Mouse (Mus musculus) stomach, embryonic 15.5 days (tissue): ENCODE measurements around the gene Cideb. TPM values are rescaled to one million over a fixed set of nuclear protein-coding genes. Genes with fewer than 3 reads are reported as not detected.
"Not testable (repeated sequence)": the region's sequence is repeated elsewhere in the genome, so short reads cannot be mapped to it uniquely, and the experiment has no call there.

ENCODE experiments used
- ATAC-seq: fragments of 200-750 bp; cut with Nextera tagmentation; 2 replicates; pipeline ENCODE4 v1.8.0; 2017; ENCODE audit warnings: low read depth, moderate number of reproducible peaks, moderate TSS enrichment; ENCODE audit not compliant: insufficient read depth, low FRiP score
- H3K27ac ChIP-seq: fragments of 300-500 bp; sonication (generic); 2 replicates; pipeline ENCODE4 v1.5.1; 2015; ENCODE audit warnings: mild to moderate bottlenecking, inconsistent platforms
- H3K27me3 ChIP-seq: fragments of 300-500 bp; sonication (generic); replicated peaks from 2 replicates; pipeline ENCODE4 v1.6.1; 2015; ENCODE audit warnings: inconsistent platforms
- H3K36me3 ChIP-seq: fragments of 300-500 bp; sonication (generic); 2 replicates; pipeline ENCODE4 v1.6.1; 2015; ENCODE audit warnings: inconsistent platforms
- H3K4me1 ChIP-seq: fragments of 300-500 bp; sonication (generic); 2 replicates; pipeline ENCODE4 v1.6.1; 2015; ENCODE audit warnings: inconsistent platforms
- H3K4me2 ChIP-seq: fragments of 300-500 bp; sonication (generic); 2 replicates; pipeline ENCODE4 v1.6.1; 2015; ENCODE audit warnings: mild to moderate bottlenecking, inconsistent platforms
- H3K4me3 ChIP-seq: fragments of 300-500 bp; sonication (generic); replicated peaks from 2 replicates; pipeline ENCODE4 v1.5.1; 2015; ENCODE audit warnings: inconsistent platforms
- H3K9ac ChIP-seq: fragments of 300-500 bp; sonication (generic); 2 replicates; pipeline ENCODE4 v1.6.1; 2015; ENCODE audit warnings: inconsistent platforms
- H3K9me3 ChIP-seq: fragments of 300-500 bp; sonication (generic); 2 replicates; pipeline ENCODE4 v1.6.1; 2016; ENCODE audit warnings: inconsistent platforms
- WGBS: fragments of 180-500 bp; shearing (Covaris S2); methylation state at CpG from one replicate; pipeline ENCODE4 v1.1.7; 2015; 5-methylcytosine and 5-hydroxymethylcytosine counted together
- polyA plus RNA-seq: library from polyadenylated mRNA; unstranded; fragments of >200 nt; fragmentation: Nextera tagmentation; extraction: Ambion mirVana; gene quantifications from 2 replicates; pipeline ENCODE4 v1.2.1, GENCODE M21; 2015

Gene Cideb
- polyA plus RNA-seq, 1 experiment from 2014 or later = 12.9 TPM

GRCm38 (mm10) chr14:55762001-55762821 lies 4.0 kb upstream of the Cideb start:
- Histone ChIP-seq H3K9me3 (no peaks in the 10 kb centered on the region), H3K27ac (peak overlapping the region; percentile 27), H3K4me2 (peak overlapping the region; percentile 98), H3K27me3 (peaks cover 22% of the 10 kb centered on the region), H3K4me3 (peak overlapping the region; percentile 57), H3K4me1 (peaks cover 15% of the 10 kb centered on the region), H3K9ac (peak overlapping the region; percentile 65), H3K36me3 (no peaks in the 10 kb centered on the region)
- WGBS = under 1% methylated on average over 76 of the region's 77 CpGs
- ATAC-seq = peak; percentile 49

GRCm38 (mm10) chr14:55761163-55761562 lies 2.9 kb upstream of the Cideb start, which contains the start of gene Ltb4r2:
Gene Ltb4r2 (plus strand): TSS chr14:55761428.
- WGBS = 78% methylated on average over 6 of the region's 6 CpGs
- ATAC-seq = no peak
- H3K27me3 ChIP-seq = peaks cover 20% of the 10 kb centered on the region
- peak within 1 kb of the TSS; percentile 65 for H3K9ac ChIP-seq
- H3K27ac ChIP-seq = peak within 1 kb of the TSS; percentile 27; the same call in 1 of the 2 replicates
- peak within 1 kb of the TSS; percentile 98 for H3K4me2 ChIP-seq
- H3K36me3 ChIP-seq = no peaks in the 10 kb centered on the region
- H3K4me3 ChIP-seq = peak within 1 kb of the TSS; percentile 57
- H3K9me3 ChIP-seq = no peaks in the 10 kb centered on the region
- H3K4me1 ChIP-seq = peaks cover 15% of the 10 kb centered on the region

- peak; percentile 36; the same call in 1 of the 2 replicates for ATAC-seq
- not testable (repeated sequence) for H3K27ac ChIP-seq, H3K9me3 ChIP-seq, H3K36me3 ChIP-seq, H3K9ac ChIP-seq
- under 1% methylated on average over 6 of the region's 6 CpGs for WGBS
- H3K27me3 ChIP-seq = peaks cover 20% of the 10 kb centered on the region
- H3K4me1 ChIP-seq = peaks cover 15% of the 10 kb centered on the region
- peak overlapping the region; percentile 51 for H3K4me2 ChIP-seq
- peak overlapping the region; percentile 19 for H3K4me3 ChIP-seq
Observed at GRCm38 (mm10) chr14:55760156-55760555, 1.9 kb upstream of the Cideb start.

- ATAC-seq = no peak
Observed at GRCm38 (mm10) chr14:55757566-55757965, 692 bp downstream of the Cideb start.

DNA sequence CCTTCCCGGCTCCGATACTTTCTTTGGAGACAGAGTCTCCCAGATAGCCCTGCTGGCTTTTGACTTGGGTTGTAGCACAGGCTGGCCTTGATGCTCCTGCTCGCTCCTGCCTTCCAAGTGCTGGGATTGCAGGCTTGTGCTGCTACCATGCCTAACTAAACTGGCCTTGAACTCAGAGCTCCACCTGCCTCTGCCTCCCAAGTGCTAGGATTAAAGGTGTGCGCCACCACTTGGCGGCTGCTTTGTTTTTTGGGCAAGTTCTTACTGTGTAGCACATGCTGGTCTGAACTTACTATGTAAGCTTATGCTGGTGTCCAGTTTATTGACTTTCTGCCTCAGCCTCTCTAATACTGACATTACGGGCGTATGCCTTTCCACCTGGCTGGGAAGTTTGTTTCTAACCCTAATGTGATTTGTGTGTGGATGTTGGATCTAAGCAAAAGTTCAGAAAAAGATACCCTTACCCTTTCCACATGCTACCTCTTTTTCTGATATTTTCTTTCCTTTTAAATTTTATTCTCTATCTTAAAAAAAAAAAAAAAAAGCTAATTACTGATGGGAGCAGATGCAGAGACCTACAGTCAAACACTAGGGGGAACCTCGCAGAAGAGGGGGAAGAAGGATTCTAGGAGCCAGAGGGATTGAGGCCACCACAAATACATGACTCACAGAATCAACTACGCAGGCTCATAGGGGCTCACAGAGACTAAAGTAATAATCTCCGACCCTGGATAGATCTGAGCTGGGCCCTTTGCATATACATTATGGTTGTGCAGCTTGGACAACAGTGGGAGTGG lies 11.0 kb downstream of the Cideb start:
- WGBS = 87% methylated on average over 10 of the region's 10 CpGs
- peaks cover 21% of the 10 kb centered on the region for H3K36me3 ChIP-seq
- no peak for ATAC-seq

More at GRCm38 (mm10) chr14:55757566-55757965, 692 bp downstream of the Cideb start:
- Histone ChIP-seq H3K27me3 (peaks cover 14% of the 10 kb centered on the region), H3K36me3 (peaks cover 30% of the 10 kb centered on the region), H3K9ac (no peak overlapping the region), H3K9me3 (no peaks in the 10 kb centered on the region), H3K4me3 (no peak overlapping the region), H3K4me1 (peaks cover 8% of the 10 kb centered on the region), H3K4me2 (no peak overlapping the region), H3K27ac (peak overlapping the region; percentile 36; the same call in 1 of the 2 replicates)
- WGBS = 63% methylated on average over 6 of the region's 6 CpGs

DNA sequence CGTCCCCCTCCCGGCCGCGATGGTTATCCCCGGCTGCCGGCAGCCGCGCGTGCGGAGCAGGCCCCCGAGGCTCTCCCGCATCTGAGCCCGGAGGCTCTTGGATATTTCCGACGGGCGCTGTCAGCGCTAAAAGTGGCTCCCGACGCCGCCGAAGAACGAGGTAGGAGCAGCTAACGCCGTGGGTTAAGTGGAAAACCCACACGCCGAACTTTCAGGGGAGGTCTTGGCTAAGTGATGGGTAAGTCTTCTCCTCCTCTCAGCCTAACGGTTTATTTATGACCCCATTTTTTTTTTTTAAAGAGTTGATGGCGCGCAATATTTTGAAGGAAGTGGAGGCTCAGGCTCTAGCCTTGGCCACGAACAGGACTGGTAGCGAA lies 12.4 kb downstream of the Cideb start:
- no peaks in the 10 kb centered on the region for H3K27me3 ChIP-seq
- H3K9ac ChIP-seq = peak overlapping the region; percentile 60
- peaks cover 20% of the 10 kb centered on the region for H3K4me1 ChIP-seq
- peaks cover 10% of the 10 kb centered on the region; the same call in 1 of the 2 replicates for H3K36me3 ChIP-seq
- H3K27ac ChIP-seq = no peak overlapping the region
- H3K9me3 ChIP-seq = no peaks in the 10 kb centered on the region
- peak overlapping the region; percentile 88 for H3K4me2 ChIP-seq
- no peak for ATAC-seq
- under 1% methylated on average over 31 of the region's 31 CpGs for WGBS
- peak overlapping the region; percentile 88 for H3K4me3 ChIP-seq

More for the DNA sequence above, 11.0 kb downstream of the Cideb start:
- no peaks in the 10 kb centered on the region for H3K9me3 ChIP-seq
- no peak overlapping the region for H3K27ac ChIP-seq
- H3K4me2 ChIP-seq = peak overlapping the region; percentile 88
- peaks cover 20% of the 10 kb centered on the region for H3K4me1 ChIP-seq
- no peak overlapping the region for H3K9ac ChIP-seq
- H3K27me3 ChIP-seq = no peaks in the 10 kb centered on the region
- H3K4me3 ChIP-seq = 0 out of 2 replicates have a peak overlapping the region, but pooled peaks have one; percentile 4

DNA sequence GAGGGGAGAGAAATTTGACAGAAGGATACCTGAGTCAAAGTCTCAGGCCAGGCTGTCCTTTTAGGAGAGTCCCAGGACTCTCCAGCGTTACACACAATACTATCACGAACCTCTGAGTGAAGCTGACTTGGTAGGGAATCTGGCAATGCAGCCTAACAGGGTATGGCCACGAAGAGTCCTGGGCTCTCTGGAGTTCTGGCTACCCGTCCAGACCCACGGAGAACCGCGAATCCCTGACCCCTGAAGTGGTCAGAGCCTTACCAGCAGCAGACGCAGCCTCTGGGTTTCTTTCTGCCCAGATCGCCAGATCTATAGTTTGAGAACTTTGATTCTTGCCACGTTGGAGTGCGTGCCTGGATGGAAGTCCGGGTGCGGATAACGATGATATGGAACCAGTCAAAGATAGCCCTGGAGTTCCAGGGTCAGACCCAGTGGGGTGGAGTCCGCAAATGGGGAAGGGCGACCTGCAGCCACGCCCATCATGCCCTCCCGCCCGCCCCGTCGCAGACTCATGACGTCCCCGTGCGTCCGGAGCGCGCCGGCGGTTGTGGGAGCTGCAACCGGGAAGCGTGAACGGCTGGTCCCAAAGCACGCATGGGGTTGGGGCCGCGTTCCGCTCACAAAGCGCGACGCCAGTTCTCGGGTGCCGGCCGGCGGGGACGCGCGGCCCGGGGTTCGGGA lies 12.9 kb downstream of the Cideb start, which contains the start of the genes Dhrs1 and Nop9:
TSS of gene Dhrs1 (minus strand) at position 511 of the 681 bp plus-strand sequence.
TSS of gene Nop9 (plus strand) at position 514 of the 681 bp plus-strand sequence.
- H3K9me3 ChIP-seq = no peaks in the 10 kb centered on the region
- peak; percentile 84 for ATAC-seq
- peak within 1 kb of the TSS; percentile 88 for H3K4me3 ChIP-seq
- 1% methylated on average over 48 of the region's 48 CpGs for WGBS
- H3K36me3 ChIP-seq = peaks cover 10% of the 10 kb centered on the region; the same call in 1 of the 2 replicates
- H3K9ac ChIP-seq = peak within 1 kb of the TSS; percentile 60
- peaks cover 20% of the 10 kb centered on the region for H3K4me1 ChIP-seq
- peak within 1 kb of the TSS; percentile 88 for H3K4me2 ChIP-seq
- no peaks in the 10 kb centered on the region for H3K27me3 ChIP-seq
- 0 out of 2 replicates have a peak within 1 kb of the TSS, but pooled peaks have one; percentile 53 for H3K27ac ChIP-seq

- H3K9me3 ChIP-seq = no peaks in the 10 kb centered on the region
- 18% methylated on average over 10 of the region's 10 CpGs for WGBS
- peak; percentile 48; the same call in 1 of the 2 replicates for ATAC-seq
- peaks cover 20% of the 10 kb centered on the region for H3K4me1 ChIP-seq
- H3K27ac ChIP-seq = no peak overlapping the region
- H3K27me3 ChIP-seq = no peaks in the 10 kb centered on the region
- H3K9ac ChIP-seq = peak overlapping the region; percentile 32; the same call in 1 of the 2 replicates
- peak overlapping the region; percentile 19; the same call in 1 of the 2 replicates for H3K4me3 ChIP-seq
- H3K4me2 ChIP-seq = peak overlapping the region; percentile 38
- H3K36me3 ChIP-seq = peaks cover 9% of the 10 kb centered on the region; the same call in 1 of the 2 replicates
Observed at GRCm38 (mm10) chr14:55743711-55744110, 14.5 kb downstream of the Cideb start.

- H3K27ac ChIP-seq = no peak overlapping the region
- 78% methylated on average over 9 of the region's 9 CpGs for WGBS
- no peaks in the 10 kb centered on the region for H3K9me3 ChIP-seq
- H3K4me1 ChIP-seq = no peaks in the 10 kb centered on the region
- H3K27me3 ChIP-seq = no peaks in the 10 kb centered on the region
- ATAC-seq = no peak
- H3K4me2 ChIP-seq = no peak overlapping the region
- H3K9ac ChIP-seq = no peak overlapping the region
- peaks cover 12% of the 10 kb centered on the region; the same call in 1 of the 2 replicates for H3K36me3 ChIP-seq
- no peak overlapping the region for H3K4me3 ChIP-seq
Observed at GRCm38 (mm10) chr14:55737086-55737687, 21.1 kb downstream of the Cideb start.

DNA sequence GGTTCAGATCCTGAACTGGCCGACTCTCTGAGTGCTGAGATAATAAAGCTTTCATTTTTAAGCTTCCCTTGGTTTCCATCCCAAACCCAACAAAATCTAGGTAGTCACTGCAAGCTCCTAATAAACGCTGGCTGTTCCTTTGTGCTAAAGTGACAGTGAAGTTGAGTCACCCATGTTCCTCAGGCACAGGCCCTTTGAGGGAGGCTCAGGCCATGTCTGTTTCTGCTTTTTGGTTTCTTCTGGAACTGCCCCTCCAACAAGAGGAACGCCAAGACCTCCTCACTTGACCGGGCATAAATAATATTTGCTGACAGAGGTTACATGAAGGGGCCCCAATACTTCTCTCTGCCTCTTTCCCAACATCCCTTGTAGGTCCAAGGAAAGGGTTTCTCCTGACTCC lies 22.5 kb downstream of the Cideb start:
- H3K9me3 ChIP-seq = no peaks in the 10 kb centered on the region
- ATAC-seq = no peak
- H3K27ac ChIP-seq = no peak overlapping the region
- no peaks in the 10 kb centered on the region for H3K4me1 ChIP-seq
- H3K4me3 ChIP-seq = no peak overlapping the region
- no peak overlapping the region for H3K4me2 ChIP-seq
- no peaks in the 10 kb centered on the region for H3K27me3 ChIP-seq
- WGBS = 74% methylated on average over 4 of the region's 4 CpGs
- peaks cover 12% of the 10 kb centered on the region; the same call in 1 of the 2 replicates for H3K36me3 ChIP-seq
- H3K9ac ChIP-seq = no peak overlapping the region

DNA sequence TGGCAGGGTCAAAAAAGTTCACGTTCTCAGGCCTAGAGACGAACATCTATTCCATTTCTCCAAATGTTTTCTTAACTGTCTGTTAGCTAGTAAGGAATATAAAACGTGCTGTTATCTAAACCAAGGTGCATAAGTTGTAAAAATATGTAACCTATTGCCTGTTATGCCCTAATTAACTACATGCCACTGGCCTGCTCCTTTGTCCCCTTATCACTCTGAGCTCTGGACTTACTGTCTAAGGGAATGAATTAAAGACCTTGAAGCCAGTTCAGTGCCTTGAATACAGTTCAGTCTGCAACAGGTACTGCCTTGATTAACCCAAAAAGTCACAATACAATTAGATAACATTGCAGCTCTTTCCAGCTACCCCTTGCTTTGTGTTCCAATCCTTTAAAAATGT lies 22.9 kb downstream of the Cideb start:
- WGBS = 24% methylated on average over 3 of the region's 3 CpGs
- ATAC-seq = no peak
- no peaks in the 10 kb centered on the region for H3K4me1 ChIP-seq

More for the DNA sequence above, 22.9 kb downstream of the Cideb start:
- H3K9me3 ChIP-seq = no peaks in the 10 kb centered on the region
- no peak overlapping the region for H3K9ac ChIP-seq
- no peaks in the 10 kb centered on the region for H3K27me3 ChIP-seq
- no peak overlapping the region for H3K27ac ChIP-seq
- H3K36me3 ChIP-seq = peaks cover 9% of the 10 kb centered on the region; the same call in 1 of the 2 replicates
- H3K4me3 ChIP-seq = no peak overlapping the region
- H3K4me2 ChIP-seq = no peak overlapping the region
